Mouse (Mus musculus) forebrain, embryonic 15.5 days (tissue): ENCODE measurements around the gene Cenph. TPM values are rescaled to one million over a fixed set of nuclear protein-coding genes. Genes with fewer than 3 reads are reported as not detected.

Experiments
- ATAC-seq: fragments of 200-750 bp; cut with Nextera tagmentation; replicated peaks from 2 replicates; pipeline ENCODE4 v1.8.0; 2017; ENCODE audit warnings: mild to moderate bottlenecking, moderate TSS enrichment, moderate library complexity
- H3K27ac ChIP-seq: fragments of 300-500 bp; sonication (generic); replicated peaks from 2 replicates; pipeline ENCODE4 v1.5.1; 2015; ENCODE audit warnings: mild to moderate bottlenecking, inconsistent platforms
- H3K27me3 ChIP-seq: fragments of 300-500 bp; sonication (generic); 2 replicates; pipeline ENCODE4 v1.6.1; 2015; ENCODE audit warnings: inconsistent platforms
- H3K36me3 ChIP-seq: fragments of 300-500 bp; sonication (generic); 2 replicates; pipeline ENCODE4 v1.6.1; 2015; ENCODE audit warnings: mild to moderate bottlenecking, inconsistent platforms
- H3K4me1 ChIP-seq: fragments of 300-500 bp; sonication (generic); 2 replicates; pipeline ENCODE4 v1.6.1; 2015; ENCODE audit warnings: inconsistent platforms
- H3K4me2 ChIP-seq: fragments of 300-500 bp; sonication (generic); replicated peaks from 2 replicates; pipeline ENCODE4 v1.6.1; 2015; ENCODE audit warnings: mild to moderate bottlenecking, inconsistent platforms
- H3K4me3 ChIP-seq: fragments of 300-500 bp; sonication (generic); 2 replicates; pipeline ENCODE4 v1.5.1; 2015; ENCODE audit warnings: mild to moderate bottlenecking, inconsistent platforms
- H3K9ac ChIP-seq: fragments of 300-500 bp; sonication (generic); replicated peaks from 2 replicates; pipeline ENCODE4 v1.6.1; 2015; ENCODE audit warnings: mild to moderate bottlenecking, inconsistent platforms
- H3K9me3 ChIP-seq: fragments of 300-500 bp; sonication (generic); 2 replicates; pipeline ENCODE4 v1.6.1; 2016; ENCODE audit warnings: inconsistent platforms
- WGBS: fragments of 180-500 bp; shearing (Covaris S2); methylation state at CpG from one replicate; pipeline ENCODE4 v1.1.7; 2015; ENCODE audit warnings: mixed read lengths; 5-methylcytosine and 5-hydroxymethylcytosine counted together
- polyA plus RNA-seq: library from polyadenylated mRNA; unstranded; fragments of >200 nt; fragmentation: Nextera tagmentation; extraction: Ambion mirVana; gene quantifications from 2 replicates; pipeline ENCODE4 v1.2.1, GENCODE M21; 2015

Gene Cenph
- polyA plus RNA-seq, 1 experiment from 2014 or later, result 16.3 TPM

DNA sequence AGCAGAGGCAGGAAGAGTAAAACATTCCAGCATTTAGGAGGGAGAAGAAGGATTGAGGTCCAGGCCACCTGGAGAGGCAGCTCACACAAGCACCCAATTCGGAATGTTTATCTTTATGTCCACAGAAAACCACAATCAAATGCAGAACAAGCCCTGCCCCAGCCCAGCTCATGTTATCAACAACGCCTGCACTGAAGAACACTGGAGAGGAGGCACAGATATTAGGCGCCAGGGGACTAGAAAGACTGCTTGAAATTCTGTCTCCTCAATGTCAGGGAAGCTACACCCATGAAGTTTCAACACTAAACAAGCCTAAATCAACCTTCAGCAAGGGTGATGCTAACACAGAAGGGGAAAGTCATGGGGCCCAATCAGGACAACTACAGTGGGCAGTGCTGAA lies 1.8 kb upstream of the Cenph start:
- no peak for ATAC-seq
- Histone ChIP-seq H3K27me3 (no peaks in the 10 kb centered on the region), H3K9me3 (no peaks in the 10 kb centered on the region), H3K27ac (no peak overlapping the region), H3K9ac (no peak overlapping the region), H3K4me2 (no peak overlapping the region), H3K36me3 (no peaks in the 10 kb centered on the region), H3K4me1 (peaks cover 19% of the 10 kb centered on the region), H3K4me3 (no peak overlapping the region)
- WGBS, result 88% methylated on average over 3 of the region's 3 CpGs

DNA sequence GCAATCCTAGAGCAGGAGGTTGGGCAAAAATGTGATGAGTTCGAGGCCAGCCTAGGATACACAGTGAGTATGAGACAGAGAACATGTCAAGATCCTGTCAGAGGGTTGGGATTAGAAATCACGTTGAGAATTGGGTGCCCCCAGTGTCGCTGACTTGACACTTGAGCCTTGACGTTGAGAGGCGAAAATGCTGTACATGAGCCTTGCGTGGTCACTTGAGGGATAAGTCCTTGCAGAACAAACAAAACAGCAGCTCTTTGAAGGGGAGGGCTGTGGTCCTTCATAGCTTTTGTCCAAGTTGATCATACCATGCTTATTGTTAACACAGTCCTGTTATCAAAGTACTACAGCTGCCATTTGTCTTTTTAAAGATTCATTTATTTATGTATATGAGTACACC lies 1.0 kb upstream of the Cenph start:
- H3K27me3 ChIP-seq, result no peaks in the 10 kb centered on the region
- no peak overlapping the region for H3K4me2 ChIP-seq
- no peak; the same call in 1 of the 2 replicates for ATAC-seq
- peaks cover 19% of the 10 kb centered on the region for H3K4me1 ChIP-seq
- no peak overlapping the region; the same call in 1 of the 2 replicates for H3K4me3 ChIP-seq
- WGBS, result 72% methylated on average over 6 of the region's 6 CpGs
- H3K36me3 ChIP-seq, result 0 out of 2 replicates have a peak, but pooled peaks cover 4% of the 10 kb centered on the region
- no peak overlapping the region for H3K27ac ChIP-seq
- peak overlapping the region; percentile 15; the same call in 1 of the 2 replicates for H3K9ac ChIP-seq
- no peaks in the 10 kb centered on the region for H3K9me3 ChIP-seq

DNA sequence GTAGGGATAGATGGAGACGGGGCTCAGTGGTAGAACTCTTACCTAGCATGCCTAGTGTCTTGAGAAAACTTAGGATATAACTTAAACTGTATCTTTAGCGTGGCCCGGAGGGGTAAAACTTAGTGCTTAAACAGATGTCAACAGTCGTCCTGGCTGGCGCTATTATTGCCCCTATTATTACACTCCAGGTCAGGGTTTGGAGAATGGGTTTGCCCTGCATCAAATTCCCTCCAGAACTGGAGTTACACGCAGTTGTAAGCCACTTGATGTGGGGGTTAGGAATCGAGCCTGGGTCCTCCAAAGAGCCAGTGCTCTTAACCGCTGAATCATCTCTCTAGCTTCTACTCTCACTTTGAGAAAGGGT lies 339 bp upstream of the Cenph start:
- peak overlapping the region; percentile 62 for H3K4me2 ChIP-seq
- WGBS, result 13% methylated on average over 8 of the region's 8 CpGs
- H3K27me3 ChIP-seq, result no peaks in the 10 kb centered on the region
- peak overlapping the region; percentile 13 for H3K27ac ChIP-seq
- peaks cover 19% of the 10 kb centered on the region for H3K4me1 ChIP-seq
- H3K4me3 ChIP-seq, result peak overlapping the region; percentile 55
- peak; percentile 53; the same call in 1 of the 2 replicates for ATAC-seq
- no peaks in the 10 kb centered on the region for H3K9me3 ChIP-seq
- H3K9ac ChIP-seq, result peak overlapping the region; percentile 48
- H3K36me3 ChIP-seq, result 0 out of 2 replicates have a peak, but pooled peaks cover 5% of the 10 kb centered on the region

DNA sequence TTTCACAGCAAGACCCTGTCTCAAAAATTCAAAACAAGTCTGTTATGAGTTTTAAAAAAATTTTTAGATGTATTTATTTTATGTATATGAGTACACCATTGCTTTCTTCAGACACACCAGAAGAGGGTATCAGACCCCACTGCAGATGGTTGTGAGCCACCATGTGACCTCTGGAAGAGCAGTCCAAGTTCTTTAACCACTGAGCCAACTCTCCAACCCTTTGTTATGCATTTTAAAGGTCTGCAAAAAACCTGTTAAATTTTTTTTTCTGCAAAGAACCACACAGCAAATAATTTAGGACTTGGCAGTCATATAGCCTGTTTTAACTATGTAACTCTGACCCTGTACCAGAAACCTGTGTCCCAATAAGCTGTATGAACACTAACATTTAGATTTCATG lies 995 bp downstream of the Cenph start:
- no peaks in the 10 kb centered on the region for H3K9me3 ChIP-seq
- ATAC-seq, result no peak

DNA sequence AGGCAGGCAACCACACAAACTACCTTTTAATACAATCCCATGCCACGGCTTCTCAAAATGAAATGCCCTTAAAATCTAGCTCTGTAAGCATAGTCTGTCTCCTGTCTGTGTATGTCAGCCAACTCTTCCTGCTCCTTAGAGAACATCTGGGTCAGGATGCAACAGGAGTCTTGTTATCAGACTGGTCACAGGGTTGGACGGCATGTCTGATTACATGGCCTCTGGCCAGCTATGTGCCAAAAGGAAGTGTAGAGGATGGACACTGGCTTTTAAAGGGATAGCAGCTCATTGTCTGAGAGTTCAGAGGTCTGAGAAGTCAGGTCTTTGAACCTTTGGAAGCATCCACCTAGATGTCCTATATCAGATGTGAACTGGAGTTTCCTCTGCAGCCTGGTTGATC lies 20.4 kb downstream of the Cenph start:
- H3K9ac ChIP-seq, result no peak overlapping the region
- H3K4me1 ChIP-seq, result no peaks in the 10 kb centered on the region
- no peak overlapping the region for H3K4me3 ChIP-seq
- WGBS, result 97% methylated on average over 2 of the region's 2 CpGs
- ATAC-seq, result no peak
- no peaks in the 10 kb centered on the region for H3K27me3 ChIP-seq
- no peak overlapping the region for H3K4me2 ChIP-seq
- H3K36me3 ChIP-seq, result no peaks in the 10 kb centered on the region
- H3K27ac ChIP-seq, result no peak overlapping the region
- no peaks in the 10 kb centered on the region for H3K9me3 ChIP-seq

More for the DNA sequence above, 995 bp downstream of the Cenph start:
- Histone ChIP-seq H3K27me3 (no peaks in the 10 kb centered on the region), H3K4me3 (peak overlapping the region; percentile 55), H3K27ac (no peak overlapping the region), H3K9ac (no peak overlapping the region), H3K4me2 (peak overlapping the region; percentile 62), H3K4me1 (peaks cover 19% of the 10 kb centered on the region), H3K36me3 (0 out of 2 replicates have a peak, but pooled peaks cover 7% of the 10 kb centered on the region)

DNA sequence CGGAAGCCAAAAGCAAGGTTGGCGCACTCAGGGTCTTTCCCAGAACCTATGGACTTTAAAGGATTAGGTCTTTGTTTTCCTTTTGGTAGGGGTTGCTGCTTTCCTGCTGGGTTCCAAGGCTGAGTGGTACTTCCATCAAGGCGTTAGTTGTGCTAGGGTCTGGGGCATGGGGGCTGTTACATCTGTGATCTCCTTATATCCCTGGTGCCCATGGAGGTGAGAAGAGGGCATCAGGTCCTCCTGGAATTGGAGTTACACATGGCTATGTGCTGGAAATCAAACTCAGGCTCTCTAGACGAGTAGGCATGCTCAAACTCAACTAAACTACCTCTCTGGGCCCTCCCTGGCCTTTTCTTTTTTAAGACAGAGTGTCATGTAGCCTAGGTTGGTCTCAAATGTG lies 21.5 kb downstream of the Cenph start:
- Histone ChIP-seq H3K9ac (no peak overlapping the region), H3K36me3 (no peaks in the 10 kb centered on the region), H3K27me3 (no peaks in the 10 kb centered on the region), H3K4me2 (no peak overlapping the region), H3K4me1 (no peaks in the 10 kb centered on the region), H3K4me3 (no peak overlapping the region), H3K27ac (no peak overlapping the region), H3K9me3 (no peaks in the 10 kb centered on the region)
- no peak for ATAC-seq
- 66% methylated on average over 4 of the region's 4 CpGs for WGBS

DNA sequence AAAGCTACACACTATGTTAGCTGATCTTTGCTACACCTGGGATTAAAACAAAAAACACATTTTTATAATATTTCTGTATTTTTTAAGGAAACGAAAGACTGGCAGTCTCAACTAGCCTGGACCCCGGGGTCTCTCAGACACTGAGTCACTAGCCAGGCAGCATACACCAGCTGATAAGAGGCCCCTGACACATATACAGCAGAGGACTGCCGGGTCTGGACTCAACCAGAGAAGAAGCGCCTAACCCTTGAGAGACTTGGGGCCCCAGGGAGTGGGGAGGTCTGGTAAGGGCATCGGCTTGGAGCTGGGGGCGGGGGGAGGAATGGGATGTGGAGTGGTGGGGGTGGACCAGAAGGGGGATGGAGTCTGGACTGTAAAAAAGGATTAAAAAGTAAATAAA lies 22.7 kb downstream of the Cenph start:
- H3K4me2 ChIP-seq, result no peak overlapping the region
- H3K4me3 ChIP-seq, result no peak overlapping the region
- no peaks in the 10 kb centered on the region for H3K36me3 ChIP-seq
- no peak overlapping the region for H3K9ac ChIP-seq
- ATAC-seq, result no peak
- 90% methylated on average over 6 of the region's 6 CpGs for WGBS
- no peaks in the 10 kb centered on the region for H3K27me3 ChIP-seq
- no peaks in the 10 kb centered on the region for H3K4me1 ChIP-seq
- H3K27ac ChIP-seq, result no peak overlapping the region
- H3K9me3 ChIP-seq, result no peaks in the 10 kb centered on the region

DNA sequence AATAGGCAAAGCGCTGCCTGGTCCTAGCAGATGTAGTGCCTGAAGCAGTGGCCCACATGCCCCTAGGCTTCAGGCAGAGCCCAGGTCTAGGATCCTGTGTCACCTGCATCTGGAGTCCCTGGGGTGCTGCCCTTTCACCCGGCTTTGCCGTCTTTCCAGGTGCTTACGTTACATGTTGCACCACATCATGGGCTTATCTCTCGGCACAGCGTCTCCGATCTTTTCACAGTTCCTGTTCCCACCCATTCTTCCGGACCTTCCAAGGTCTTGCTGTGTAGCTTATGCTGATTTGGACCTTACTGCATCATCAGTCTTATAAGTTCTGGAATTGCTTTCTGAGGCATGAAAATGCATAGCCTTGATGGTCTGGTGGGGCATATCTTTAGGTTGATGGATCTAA lies 23.2 kb downstream of the Cenph start:
- Histone ChIP-seq H3K4me1 (no peaks in the 10 kb centered on the region), H3K4me2 (no peak overlapping the region), H3K27me3 (no peaks in the 10 kb centered on the region), H3K36me3 (no peaks in the 10 kb centered on the region), H3K4me3 (no peak overlapping the region), H3K9me3 (no peaks in the 10 kb centered on the region), H3K9ac (no peak overlapping the region), H3K27ac (no peak overlapping the region)
- WGBS, result 89% methylated on average over 8 of the region's 8 CpGs
- no peak for ATAC-seq

DNA sequence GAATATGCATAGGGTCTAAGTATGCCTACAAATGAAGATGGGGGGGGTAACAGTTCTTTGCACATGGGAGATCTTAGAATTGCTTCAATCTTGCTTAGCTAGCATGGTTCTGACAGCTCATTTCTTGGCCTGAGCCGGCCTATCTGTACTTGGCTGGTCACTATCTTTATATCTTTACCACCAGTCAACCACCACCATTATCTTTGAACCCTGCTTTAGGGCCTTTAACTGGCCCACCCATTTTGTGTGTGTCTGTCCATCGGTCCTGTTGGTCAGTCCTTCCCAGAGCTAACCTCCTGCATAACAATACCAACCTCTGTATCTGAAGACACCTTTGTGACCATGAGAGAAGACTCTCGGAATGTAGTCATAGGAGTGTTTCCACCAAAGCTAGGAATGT lies 24.3 kb downstream of the Cenph start:
- WGBS, result 93% methylated on average over 3 of the region's 3 CpGs

DNA sequence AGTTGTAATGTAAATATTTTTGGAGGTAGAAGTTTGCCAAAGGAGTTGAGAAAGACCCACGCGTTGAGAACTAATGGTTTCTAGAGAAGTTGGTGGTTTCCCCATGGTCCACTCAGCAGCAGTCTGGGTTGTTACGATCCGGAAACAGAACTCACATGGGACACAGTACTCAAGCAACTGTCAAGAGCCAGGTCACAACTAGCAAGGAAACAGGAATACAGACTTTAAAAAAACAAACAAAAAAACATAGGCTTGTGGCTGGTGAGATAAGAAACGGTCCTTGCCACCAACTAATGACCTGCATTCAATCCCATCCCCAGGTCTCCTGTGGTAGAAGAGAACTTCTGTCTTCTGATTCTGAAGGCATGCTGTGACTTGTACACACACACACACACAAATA lies 24.9 kb downstream of the Cenph start:
- ATAC-seq, result no peak
- H3K27ac ChIP-seq, result no peak overlapping the region
- WGBS, result 87% methylated on average over 5 of the region's 5 CpGs

More for the DNA sequence above, 24.3 kb downstream of the Cenph start:
- Histone ChIP-seq H3K27ac (no peak overlapping the region), H3K9ac (no peak overlapping the region), H3K9me3 (no peaks in the 10 kb centered on the region), H3K27me3 (no peaks in the 10 kb centered on the region), H3K4me1 (no peaks in the 10 kb centered on the region), H3K36me3 (no peaks in the 10 kb centered on the region), H3K4me2 (no peak overlapping the region), H3K4me3 (no peak overlapping the region)
- no peak for ATAC-seq

DNA sequence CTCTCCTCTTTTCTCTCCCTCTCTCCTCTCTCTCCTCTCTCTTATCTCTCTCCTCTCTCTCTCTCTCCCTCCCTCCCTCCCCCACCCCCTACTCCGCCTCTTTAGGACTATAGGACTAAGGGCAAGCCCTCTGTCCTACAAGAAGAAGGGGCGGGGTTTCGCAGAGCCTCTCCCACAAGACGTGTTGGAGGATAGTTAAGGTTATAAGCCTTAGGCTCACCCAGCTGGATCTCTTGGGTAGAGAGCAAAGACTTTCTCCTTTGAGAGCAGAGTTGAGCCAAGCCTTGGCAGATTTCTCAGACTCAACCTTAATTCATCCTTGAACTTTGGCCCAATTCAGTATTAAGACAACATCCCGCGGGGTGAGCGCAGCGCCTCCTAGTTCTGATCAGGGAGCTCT lies 27.1 kb downstream of the Cenph start:
- 50% methylated on average over 8 of the region's 8 CpGs for whole genome bisulfite sequencing
- Histone ChIP-seq H3K9ac (no peak overlapping the region), H3K4me1 (0 out of 2 replicates have a peak, but pooled peaks cover 6% of the 10 kb centered on the region), H3K36me3 (no peaks in the 10 kb centered on the region), H3K27me3 (no peaks in the 10 kb centered on the region), H3K27ac (no peak overlapping the region), H3K9me3 (no peaks in the 10 kb centered on the region), H3K4me2 (no peak overlapping the region), H3K4me3 (no peak overlapping the region)
- ATAC-seq, result no peak

More for the DNA sequence above, 24.9 kb downstream of the Cenph start:
- Histone ChIP-seq H3K9ac (no peak overlapping the region), H3K9me3 (no peaks in the 10 kb centered on the region), H3K27me3 (no peaks in the 10 kb centered on the region), H3K4me2 (no peak overlapping the region), H3K4me1 (no peaks in the 10 kb centered on the region), H3K36me3 (no peaks in the 10 kb centered on the region), H3K4me3 (no peak overlapping the region)

DNA sequence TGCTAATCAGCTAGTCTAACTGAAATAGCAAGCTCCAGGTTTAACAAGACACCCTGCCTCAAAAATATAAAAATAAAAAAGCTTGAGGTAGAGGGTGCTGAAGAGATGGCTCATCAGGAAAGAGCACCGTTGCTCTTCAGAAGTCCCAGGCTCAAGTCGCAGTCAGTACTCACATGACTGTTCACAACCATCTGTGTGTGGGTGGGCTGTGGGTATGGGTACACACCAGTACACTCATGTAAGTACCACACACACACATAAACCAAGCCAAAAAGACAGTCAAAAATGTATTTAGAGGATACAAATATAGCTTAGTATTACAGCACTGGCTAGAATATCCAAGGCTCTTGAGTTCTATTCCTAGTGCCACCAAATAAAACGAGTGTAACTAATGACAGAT lies 29.6 kb downstream of the Cenph start:
- H3K27me3 ChIP-seq, result no peaks in the 10 kb centered on the region
- no peak overlapping the region for H3K9ac ChIP-seq
- no peak overlapping the region for H3K4me3 ChIP-seq
- 92% methylated on average over 3 of the region's 3 CpGs for WGBS
- H3K27ac ChIP-seq, result no peak overlapping the region
- no peak for ATAC-seq
- H3K9me3 ChIP-seq, result no peaks in the 10 kb centered on the region
- H3K4me2 ChIP-seq, result no peak overlapping the region
- H3K36me3 ChIP-seq, result no peaks in the 10 kb centered on the region
- H3K4me1 ChIP-seq, result peaks cover 20% of the 10 kb centered on the region

DNA sequence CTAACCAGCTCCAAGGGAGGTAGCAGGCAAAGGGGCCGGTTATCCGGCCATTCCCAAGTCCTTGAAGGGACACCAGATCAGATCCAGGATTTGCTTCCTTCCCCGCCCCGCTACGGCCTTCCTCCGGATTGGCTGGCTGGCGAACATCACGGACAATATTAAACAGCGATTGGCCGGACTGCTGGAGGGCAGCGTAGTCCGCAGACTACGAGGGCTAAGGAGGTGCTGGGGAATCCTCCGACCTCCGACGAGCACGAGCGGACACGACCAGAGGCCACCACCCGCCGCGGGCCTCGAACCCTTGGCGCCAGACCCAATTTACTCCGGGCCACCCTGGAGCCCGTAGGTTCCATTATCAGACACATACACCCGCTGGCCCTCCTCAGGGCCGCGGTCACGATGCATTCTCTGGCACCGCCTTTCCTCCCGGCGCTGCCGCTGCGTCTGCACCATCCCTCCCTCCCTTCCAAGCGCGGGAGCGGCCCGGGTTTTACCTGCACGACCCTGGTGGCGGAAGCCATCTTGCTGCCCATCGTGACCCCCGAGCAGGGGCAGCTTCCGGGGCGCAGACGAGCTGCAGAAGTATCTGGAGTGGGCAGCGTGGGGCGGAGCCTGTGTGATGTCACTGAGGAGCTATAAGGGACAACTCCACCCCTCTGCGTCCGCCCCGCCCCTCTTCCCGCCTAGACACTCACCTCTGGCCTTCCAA lies 31.5 kb downstream of the Cenph start, which contains the start of gene Mrps36:
Gene Mrps36, minus strand, starts transcription at position 624 of the 709 bp plus-strand sequence.
- no peaks in the 10 kb centered on the region for H3K27me3 ChIP-seq
- H3K36me3 ChIP-seq, result no peaks in the 10 kb centered on the region
- H3K4me2 ChIP-seq, result peak within 1 kb of the TSS; percentile 72
- under 1% methylated on average over 52 of the region's 52 CpGs for WGBS
- H3K27ac ChIP-seq, result peak within 1 kb of the TSS; percentile 93
- ATAC-seq, result peak; percentile 96
- peak within 1 kb of the TSS; percentile 94 for H3K4me3 ChIP-seq
- peaks cover 20% of the 10 kb centered on the region for H3K4me1 ChIP-seq
- H3K9ac ChIP-seq, result peak within 1 kb of the TSS; percentile 84
- no peaks in the 10 kb centered on the region for H3K9me3 ChIP-seq
